Mouse (Mus musculus): ENCODE data around the gene Cd68.
A peak's percentile ranks its signal among the peaks of the same experiment; 100 is the strongest.

The Cd68 gene

DNA sequence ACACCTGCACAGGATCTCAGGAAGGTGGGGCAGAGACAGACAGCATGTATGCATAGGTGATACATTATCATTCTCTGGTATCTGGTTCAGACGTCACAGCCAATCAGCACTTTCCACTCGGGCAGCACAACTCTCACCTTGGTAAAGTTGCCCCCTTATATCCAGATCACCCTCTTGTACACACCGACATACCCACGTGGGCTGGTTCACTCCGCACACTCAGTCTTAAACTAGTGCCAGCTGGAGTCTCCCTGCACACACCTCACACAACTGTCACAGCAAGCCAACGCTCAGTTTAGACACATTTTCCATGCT, 29.1 kb upstream of the Cd68 start:
- no peak for DNase-seq (ENCODE audit: low spot score)

DNA sequence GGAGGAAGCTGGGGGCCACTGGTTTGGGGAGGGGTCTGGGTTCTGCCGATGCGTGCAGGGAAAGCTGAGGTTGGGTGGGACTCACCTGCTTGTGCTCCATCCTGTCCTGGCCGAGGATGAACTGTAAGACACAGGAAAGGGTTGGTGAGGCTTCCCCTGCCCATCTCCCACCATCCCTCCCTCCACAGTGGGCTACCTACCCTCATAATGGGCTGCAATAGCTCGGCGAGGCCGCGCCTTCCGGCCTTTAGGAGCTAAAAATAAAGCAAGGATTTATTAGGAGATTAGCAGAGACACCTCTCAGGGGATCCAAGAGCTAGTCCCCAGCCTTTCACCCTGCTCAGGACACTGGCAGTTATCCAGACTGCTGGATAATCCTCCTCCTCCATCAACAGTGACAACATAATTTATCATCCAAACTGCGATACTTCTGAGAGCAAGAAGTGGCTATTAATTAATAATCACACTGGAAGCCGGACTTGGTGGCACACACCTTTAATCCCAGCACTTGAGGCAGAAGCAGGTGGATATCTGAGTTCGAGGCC, 27.5 kb upstream of the Cd68 start:
- DNase-seq (ENCODE audit: low spot score), result no peak

DNA sequence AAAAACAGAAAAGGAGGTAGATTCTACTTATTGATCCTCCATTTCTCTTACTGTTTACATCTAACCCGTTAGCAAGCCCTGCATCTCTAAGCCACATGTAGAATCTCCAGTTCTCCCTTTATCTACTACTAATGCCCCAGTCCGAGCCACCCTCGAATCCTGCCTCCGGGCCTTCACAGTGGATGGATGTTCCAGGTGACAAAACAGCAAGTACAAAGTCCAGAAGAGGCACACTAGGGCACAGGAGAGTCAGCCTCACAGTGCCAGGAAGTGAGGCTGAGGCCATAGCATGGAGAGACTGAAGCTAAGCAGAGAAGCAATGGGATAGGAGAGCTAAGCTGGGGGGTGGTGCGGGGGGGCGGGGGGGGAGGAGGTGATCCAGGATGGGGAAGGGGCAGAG, 26.9 kb upstream of the Cd68 start:
- no peak for DNase-seq (ENCODE audit: low spot score)

DNA sequence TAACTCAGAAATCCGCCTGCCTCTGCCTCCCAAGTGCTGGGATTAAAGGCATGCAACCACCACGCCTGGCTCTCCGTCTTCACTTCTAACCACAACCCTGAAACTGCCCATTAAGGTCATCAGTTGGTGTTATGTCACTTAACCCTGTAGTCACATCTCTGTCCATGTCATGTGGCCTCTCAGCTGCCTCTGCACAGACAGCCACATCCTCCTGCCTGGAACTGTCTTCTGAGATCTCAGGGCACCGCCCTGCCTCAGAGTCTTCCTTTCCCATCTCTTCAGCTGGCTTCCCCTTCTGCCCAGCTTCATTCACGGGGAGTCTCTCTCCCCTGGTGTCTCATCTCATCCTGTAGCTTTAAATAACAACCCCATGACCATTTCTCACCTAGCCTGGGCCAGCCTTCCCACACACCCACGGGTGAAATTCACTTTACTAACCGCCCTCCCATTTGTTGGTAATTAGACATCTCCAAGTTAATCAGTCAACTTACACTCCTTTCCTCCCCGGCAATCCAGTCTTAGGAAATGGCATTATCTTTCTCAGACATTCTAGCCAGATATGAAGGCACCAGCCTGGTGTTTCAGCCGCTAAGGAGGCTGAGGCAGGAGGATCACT, 26.4 kb upstream of the Cd68 start:
- no peak for DNase-seq (ENCODE audit: low spot score)

GRCm38 (mm10) chr11:69689891-69690290, 23.9 kb upstream of the Cd68 start:
- DNase-seq (ENCODE audit: low spot score), result no peak

- DNase-seq (ENCODE audit: low spot score), result no peak
These were observed 21.1 kb upstream of the Cd68 start for GRCm38 (mm10) chr11:69687061-69687460.

- DNase-seq (ENCODE audit: low spot score), result peak; percentile 76
These were observed 20.4 kb upstream of the Cd68 start for GRCm38 (mm10) chr11:69686377-69686776.

GRCm38 (mm10) chr11:69685526-69686148, 19.7 kb upstream of the Cd68 start, which contains the start of gene Tnfsf13:
Gene Tnfsf13 (minus strand): TSS chr11:69685784.
- peak; percentile 78 for DNase-seq (ENCODE audit: low spot score)

DNA sequence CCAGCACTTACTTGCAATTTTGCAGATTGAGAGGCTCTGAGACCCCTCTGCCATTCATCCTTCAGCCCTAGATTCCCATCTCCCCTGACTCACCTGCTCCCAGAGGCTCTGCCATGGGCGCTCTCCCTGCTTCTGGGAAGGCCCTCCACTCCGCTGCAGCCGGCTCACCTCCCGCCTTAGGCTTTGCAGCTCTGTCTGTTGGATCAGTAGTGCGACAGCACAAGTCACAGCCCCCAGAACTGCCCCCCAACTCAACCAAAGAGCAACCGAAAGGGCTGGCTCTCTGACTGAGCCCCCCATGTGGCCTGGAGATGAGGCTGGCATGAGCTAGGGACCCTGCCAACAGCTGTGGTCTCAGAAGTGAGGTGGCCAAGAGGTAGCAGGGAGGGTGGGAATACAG, 19.0 kb upstream of the Cd68 start:
- DNase-seq (ENCODE audit: low spot score), result no peak

- DNase-seq (ENCODE audit: low spot score), result no peak
These were observed 18.3 kb upstream of the Cd68 start for GRCm38 (mm10) chr11:69684128-69684745.

DNA sequence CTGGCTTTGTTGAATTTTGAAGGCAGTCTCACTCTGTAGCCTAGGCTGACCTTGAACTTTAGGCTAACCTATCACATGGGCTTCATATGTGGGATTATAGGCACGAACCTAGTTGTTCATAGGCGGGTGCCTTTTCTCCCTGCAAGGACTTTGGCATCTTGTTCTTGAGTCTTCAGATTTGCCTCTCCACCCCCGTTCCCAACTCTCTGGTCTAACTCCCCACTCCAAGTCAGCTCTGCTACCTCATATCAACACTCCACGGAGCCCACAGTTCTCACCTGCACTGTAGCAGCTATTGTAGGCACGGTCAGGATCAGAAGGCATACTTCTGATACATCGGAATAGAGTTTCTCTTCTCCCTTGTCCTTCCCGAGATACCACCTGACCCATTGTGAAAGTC, 17.6 kb upstream of the Cd68 start:
- no peak for DNase-seq (ENCODE audit: low spot score)

DNA sequence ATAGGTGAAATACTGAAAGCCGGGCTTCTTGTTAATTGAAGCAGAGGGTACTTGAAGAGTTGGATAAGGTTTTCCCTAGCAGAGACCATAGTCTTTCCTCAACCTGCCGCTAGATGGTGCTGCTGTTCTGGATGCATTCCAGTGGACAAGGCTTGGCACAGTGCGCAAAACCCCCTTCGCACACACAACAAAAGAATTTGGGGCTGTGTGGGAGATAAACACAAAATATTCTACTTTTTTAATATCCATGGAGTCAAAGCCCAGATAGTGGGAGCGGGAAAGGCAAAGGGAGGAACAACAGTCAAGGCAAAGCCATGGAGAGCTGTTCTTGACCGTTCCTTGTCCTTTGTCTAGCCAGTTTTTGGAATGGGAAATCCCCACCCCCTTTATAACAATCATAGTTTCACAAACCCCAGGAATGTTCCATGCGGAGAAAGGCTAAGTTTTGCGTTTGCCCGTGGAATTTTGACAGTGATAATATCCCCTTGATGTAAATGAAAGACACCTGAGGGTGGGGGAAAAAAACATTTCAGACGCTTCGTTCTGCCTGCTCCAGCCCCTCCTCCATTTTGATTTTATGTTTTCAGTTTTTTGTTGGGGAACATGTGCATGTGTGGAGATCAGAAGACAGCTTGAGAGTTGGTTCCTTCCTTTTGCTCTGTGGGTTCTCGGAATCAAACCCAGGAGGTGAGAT, 17.0 kb upstream of the Cd68 start:
- peak; percentile 78 for DNase-seq (ENCODE audit: low spot score)

GRCm38 (mm10) chr11:69682209-69682839, 16.4 kb upstream of the Cd68 start:
- DNase-seq (ENCODE audit: low spot score), result no peak

DNA sequence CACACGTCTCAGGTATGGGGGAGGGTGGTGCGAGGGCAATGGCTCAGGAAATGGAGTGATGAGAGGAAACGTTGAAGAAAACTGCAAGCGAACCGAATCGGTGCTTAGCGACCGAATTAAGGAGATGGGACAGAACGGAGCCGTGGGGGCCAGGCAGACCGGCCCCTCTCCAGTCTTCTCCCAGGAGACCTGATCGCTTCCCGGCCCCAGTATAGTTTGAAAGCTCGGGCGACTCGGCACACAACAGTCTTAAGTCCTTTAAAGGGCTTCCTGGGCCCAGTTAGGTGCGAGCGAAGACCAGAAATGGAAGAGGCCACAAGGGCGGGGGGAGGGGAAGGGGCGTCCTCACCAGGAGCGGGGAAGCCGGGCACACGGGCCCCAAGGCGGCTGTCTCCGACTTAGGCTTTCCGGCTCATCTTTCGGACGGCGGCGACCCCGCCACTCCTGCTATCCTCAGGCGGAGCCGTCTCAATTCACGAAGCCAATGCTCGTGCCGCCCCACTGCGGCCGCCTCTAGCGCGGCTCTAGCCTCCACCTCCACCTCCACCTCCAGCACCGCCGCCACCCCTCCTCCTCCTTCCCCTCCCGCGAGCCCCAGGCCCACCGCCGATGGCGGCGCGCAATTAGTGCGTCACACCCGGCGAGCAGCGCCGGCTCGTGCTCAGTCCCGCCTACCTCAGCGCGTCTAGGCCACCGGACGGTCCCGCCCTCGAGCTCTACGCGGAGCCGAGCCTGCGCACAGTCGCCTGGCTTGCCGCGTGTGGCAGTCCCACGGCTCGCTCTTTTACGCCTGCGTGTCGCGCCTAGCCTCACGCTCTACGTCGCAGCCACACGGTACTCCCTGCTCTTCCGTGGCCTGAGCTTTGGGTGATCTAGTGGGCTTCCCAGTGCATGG, 15.6 kb upstream of the Cd68 start, which contains the start of gene Senp3:
Senp3 (minus strand) TSS at position 771 of the 895 bp plus-strand sequence.
- peak; percentile 95 for DNase-seq (ENCODE audit: low spot score)

- DNase-seq (ENCODE audit: low spot score), result no peak
These were observed 14.3 kb upstream of the Cd68 start for GRCm38 (mm10) chr11:69680136-69680855.

DNA sequence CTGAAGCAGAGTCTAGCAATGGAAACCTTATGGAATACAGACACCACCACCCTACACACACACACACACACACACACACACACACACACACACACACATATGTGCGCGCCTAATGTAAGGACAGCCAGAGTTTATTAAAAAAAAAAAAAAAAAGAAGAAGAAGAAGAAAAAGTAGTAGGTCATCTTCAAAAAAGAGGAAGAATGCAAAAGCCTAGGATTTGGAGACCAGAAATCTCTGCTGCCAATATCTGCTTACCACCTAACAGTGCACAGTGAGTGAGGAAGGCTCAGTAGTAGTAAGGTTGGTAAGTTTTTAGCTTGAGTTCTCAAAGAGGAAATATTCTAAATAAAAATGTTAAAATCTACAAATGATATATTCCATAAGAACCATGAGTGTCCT, 13.2 kb upstream of the Cd68 start:
- no peak for DNase-seq (ENCODE audit: low spot score)

DNA sequence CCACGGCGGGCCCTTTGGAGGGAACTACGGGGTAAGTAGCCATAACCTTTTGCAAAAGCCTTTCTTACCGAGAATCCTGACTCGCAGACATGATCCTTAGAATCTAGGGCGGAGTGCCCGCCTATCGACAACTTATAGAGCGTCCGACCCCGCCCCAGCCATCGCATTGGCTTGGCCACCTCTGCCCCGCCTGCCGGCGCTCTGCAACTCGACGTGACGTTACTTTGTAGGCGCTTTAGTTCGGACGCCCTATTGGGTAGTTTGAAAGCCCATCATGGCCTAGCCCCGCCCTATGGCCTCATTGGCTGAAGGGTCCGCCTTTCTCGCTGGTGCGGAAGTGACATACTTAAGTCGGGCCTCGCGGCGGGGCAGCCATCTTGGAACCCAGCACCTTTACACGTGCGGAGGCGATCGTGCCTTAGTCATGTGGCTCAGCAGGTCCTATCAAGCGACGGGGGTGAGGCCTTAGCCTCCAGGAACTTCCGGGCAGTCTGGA, 6.3 kb upstream of the Cd68 start, which contains the start of gene Eif4a1:
Eif4a1 (minus strand) TSS at position 213 of the 496 bp plus-strand sequence.
- peak; percentile 100 for DNase-seq (ENCODE audit: low spot score)

DNA sequence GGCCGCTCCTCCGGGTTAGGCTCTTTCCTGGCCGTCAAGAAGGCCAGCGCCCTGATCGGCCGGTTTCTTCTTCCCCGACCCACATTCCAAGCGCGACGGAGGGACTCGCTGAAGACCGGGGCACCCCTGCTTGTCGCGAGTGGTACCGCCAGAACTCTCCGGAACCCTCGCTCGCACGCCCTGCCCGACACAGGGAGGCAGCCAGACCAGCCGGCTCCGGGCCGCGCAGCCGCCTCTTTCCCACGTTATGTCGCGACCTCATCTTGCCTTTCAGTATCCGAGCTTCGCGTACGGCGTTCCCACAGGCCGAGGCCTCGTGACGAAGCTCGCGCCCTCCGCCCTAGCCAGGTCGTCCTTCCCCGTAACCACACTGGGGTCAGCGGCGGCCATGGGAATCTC, 5.8 kb upstream of the Cd68 start:
- DNase-seq (ENCODE audit: low spot score), result no peak

DNA sequence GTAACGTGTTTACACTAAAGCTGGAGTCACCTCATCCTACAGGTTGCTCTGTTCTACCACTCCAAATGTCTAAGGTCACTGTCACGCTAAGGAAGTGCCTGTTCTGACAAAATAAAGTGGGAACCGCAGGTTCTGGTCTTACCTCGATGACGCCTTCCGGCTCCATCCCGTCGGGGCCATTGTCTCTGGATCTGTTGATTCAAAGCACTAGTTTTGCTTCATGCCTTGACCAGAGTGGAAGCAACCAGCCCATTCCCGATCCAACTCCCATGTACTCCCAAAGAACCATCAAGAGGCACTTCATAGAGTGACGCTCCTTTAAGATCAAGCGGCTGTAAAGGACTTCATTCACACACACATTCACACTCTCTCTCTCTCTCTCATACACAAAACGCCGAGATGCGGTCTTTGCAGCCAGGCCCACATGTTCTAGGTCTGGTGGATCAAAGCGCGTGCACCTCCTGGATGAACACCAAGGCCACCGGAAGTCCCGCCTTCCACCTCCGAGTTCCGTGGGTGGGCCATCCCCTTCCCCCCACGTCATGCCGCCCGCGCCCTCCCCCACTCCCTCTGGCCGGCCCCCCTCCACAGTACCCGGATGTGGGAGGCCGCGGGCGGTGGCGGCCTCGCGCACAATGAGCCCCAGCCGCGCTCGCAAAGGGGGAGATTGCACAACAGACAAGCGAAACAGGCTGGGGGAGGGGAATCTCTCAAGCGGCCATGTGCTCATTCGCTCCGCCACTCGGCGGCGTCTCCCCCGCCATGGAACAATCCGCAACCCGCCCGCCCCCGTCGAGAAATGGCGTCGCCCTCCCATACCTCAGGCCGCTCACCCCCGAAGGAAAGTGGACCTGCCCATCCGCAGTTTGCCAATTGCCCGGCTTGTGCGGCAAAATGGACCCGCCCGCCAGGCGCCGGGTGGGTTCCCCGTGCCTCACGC, 5.1 kb upstream of the Cd68 start:
- DNase-seq (ENCODE audit: low spot score), result peak; percentile 85
